Mouse (Mus musculus) midbrain, postnatal 0 days (tissue): Measurements from ENCODE around the gene Gm15091. TPM values are rescaled to one million over a fixed set of nuclear protein-coding genes. Genes with fewer than 3 reads are reported as not detected.
"Not testable (repeated sequence)": the region's sequence is repeated elsewhere in the genome, so short reads cannot be mapped to it uniquely, and the experiment has no call there.

Experiments used
- ATAC-seq: fragments of 200-750 bp; cut with Nextera tagmentation; 2 replicates; pipeline ENCODE4 v1.8.0; 2017; ENCODE audit warnings: moderate number of reproducible peaks, mild to moderate bottlenecking, moderate TSS enrichment, moderate library complexity; ENCODE audit not compliant: low FRiP score
- DNase-seq: peaks from one replicate; pipeline ENCODE4 v3.0.0-alpha.2; 2015; ENCODE audit warnings: low spot score
- H3K27ac ChIP-seq: fragments of 300-500 bp; sonication (generic); 2 replicates; pipeline ENCODE4 v1.5.1; 2014; ENCODE audit warnings: low read depth, mild to moderate bottlenecking, low read length, mixed read lengths
- H3K27me3 ChIP-seq: fragments of 300-500 bp; sonication (generic); 2 replicates; pipeline ENCODE4 v1.6.1; 2014; ENCODE audit warnings: low read length, control low read depth, mixed read lengths; ENCODE audit not compliant: insufficient read depth
- H3K36me3 ChIP-seq: fragments of 300-500 bp; sonication (generic); 2 replicates; pipeline ENCODE4 v1.6.1; 2014; ENCODE audit warnings: low read length, control low read depth, mixed read lengths; ENCODE audit not compliant: insufficient read depth
- H3K4me1 ChIP-seq: fragments of 300-500 bp; sonication (generic); 2 replicates; pipeline ENCODE4 v1.6.1; 2014; ENCODE audit warnings: mild to moderate bottlenecking, control low read depth, antibody characterized with exemption, low read length, mixed read lengths; ENCODE audit not compliant: insufficient read depth
- H3K4me2 ChIP-seq: fragments of 300-500 bp; sonication (generic); 2 replicates; pipeline ENCODE4 v1.6.1; 2014; ENCODE audit warnings: low read depth, mild to moderate bottlenecking, low read length, mixed read lengths; ENCODE audit not compliant: poor library complexity, severe bottlenecking
- H3K4me3 ChIP-seq: fragments of 300-500 bp; sonication (generic); 2 replicates; pipeline ENCODE4 v1.5.1; 2014; ENCODE audit warnings: low read depth, mild to moderate bottlenecking, low read length, moderate library complexity
- H3K9ac ChIP-seq: fragments of 300-500 bp; sonication (generic); replicated peaks from 2 replicates; pipeline ENCODE4 v1.6.1; 2014; ENCODE audit warnings: mild to moderate bottlenecking, low read length, moderate library complexity, mixed read lengths; ENCODE audit not compliant: poor library complexity, severe bottlenecking
- H3K9me3 ChIP-seq: fragments of 300-500 bp; sonication (generic); 2 replicates; pipeline ENCODE4 v1.6.1; 2016; ENCODE audit warnings: low read length, control low read depth
- WGBS: fragments of 180-500 bp; shearing (Covaris S2); extraction: QIAGEN DNeasy Blood & Tissue Kit; methylation state at CpG from one replicate; pipeline ENCODE4 v1.1.7; 2014; 5-methylcytosine and 5-hydroxymethylcytosine counted together
- polyA plus RNA-seq: library from polyadenylated mRNA; unstranded; fragments of >200 nt; fragmentation: Nextera tagmentation; extraction: Ambion mirVana; gene quantifications from 2 replicates; pipeline ENCODE4 v1.2.1, GENCODE M21; 2015
- total RNA-seq: library from RNA; depleted of rRNA; stranded (reverse); fragments of >200 nt; gene quantifications from 2 replicates; pipeline ENCODE4 v1.2.3, GENCODE M21; 2014; rRNA removed

The Gm15091 gene
- not detected in 2 replicates for total RNA-seq
- not detected in 2 replicates for polyA plus RNA-seq

- not testable (repeated sequence) for DNase-seq
Observed at GRCm38 (mm10) chrX:149941355-149941754, at the start of gene Gm15091. TSS of gene Gm15091 (plus strand) at chrX:149941655.

More at GRCm38 (mm10) chrX:149941355-149941754, at the start of gene Gm15091:
- 70% methylated on average over 5 of the region's 6 CpGs for WGBS
- not testable (repeated sequence) for H3K9ac ChIP-seq, H3K27me3 ChIP-seq, H3K9me3 ChIP-seq, H3K27ac ChIP-seq, H3K4me1 ChIP-seq, H3K4me3 ChIP-seq, H3K36me3 ChIP-seq, ATAC-seq, H3K4me2 ChIP-seq

Other genes starting within 250 kb of the Gm15091 start
- gene Gm15097, start 157.2 kb upstream of the Gm15091 start, total RNA-seq, result not detected in 2 replicates
- not detected in 2 replicates for gene Gm15097, start 157.2 kb upstream of the Gm15091 start, polyA plus RNA-seq